Mouse (Mus musculus) cerebellum, postnatal 14 days (tissue): ENCODE data around the gene Gm9833.
"Not testable (repeated sequence)": the region's sequence is repeated elsewhere in the genome, so short reads cannot be mapped to it uniquely, and the experiment has no call there.

Experiments
- DNase-seq, 2 experiments: peaks; one replicate each; pipeline ENCODE4 v3.0.0; 2021; ENCODE audit warnings: mixed read lengths in 2 of 2

Gene Gm9833

DNA sequence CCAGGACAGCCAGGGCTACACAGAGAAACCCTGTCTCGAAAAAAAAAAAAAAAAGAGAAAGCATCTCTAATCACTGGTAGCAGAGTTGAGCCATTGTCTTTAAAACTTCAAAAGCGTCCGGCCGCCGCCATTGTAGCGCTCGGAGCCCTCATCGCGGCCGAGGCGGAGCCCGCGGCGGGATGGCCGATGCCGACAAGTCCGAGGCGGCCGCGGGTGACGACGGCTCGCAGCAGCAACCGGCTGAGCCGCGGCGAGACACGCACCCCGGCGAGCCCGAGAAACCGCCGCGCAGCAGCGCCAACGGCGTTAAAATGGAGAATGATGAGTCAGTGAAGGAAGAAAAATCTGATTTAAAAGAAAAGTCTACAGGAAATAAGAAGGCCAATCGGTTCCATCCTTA is at the start of gene Gm9833:
Gene Gm9833, plus strand, starts transcription at position 117 of the 400 bp plus-strand sequence.
- not testable (repeated sequence) for DNase-seq

DNA sequence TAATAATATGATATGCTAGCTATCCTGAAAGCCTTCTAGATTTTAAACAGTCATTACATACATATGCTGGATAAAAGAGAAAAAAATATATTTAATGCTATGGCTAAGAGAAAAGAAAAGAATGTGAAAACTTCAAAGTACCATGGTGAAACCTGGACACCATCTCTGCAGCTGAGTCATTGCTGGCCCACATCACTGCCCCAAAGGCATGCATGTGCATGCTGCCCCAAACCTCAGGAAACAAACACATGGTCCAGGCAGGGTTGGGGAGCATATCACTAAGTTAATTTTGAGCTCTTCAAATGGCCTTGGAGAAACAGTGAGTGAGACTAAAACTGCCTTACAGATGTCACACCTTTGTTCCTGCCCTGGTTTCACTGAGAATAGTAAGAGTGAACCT is 17.8 kb upstream of the Gm9833 start:
- DNase-seq, result no peak

DNA sequence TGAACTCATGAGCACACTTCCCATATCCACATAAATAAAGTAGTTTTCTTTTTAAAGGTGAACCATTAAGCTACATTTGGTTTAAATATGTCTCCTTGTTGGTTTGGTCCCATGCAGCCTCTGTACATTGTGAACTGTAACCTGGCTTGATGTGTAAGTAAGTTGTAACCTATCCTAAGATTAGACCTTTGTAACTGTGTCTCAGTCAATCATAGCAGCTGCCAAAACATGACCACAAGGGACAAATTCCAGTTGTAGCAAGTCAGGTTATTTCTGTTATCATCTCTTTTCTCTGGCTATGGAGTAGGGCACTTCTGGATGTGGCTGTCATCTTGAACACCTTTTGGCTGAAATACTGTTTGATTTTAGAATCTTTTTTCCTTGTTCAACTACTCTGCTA is 12.1 kb upstream of the Gm9833 start:
- no peak for DNase-seq

DNA sequence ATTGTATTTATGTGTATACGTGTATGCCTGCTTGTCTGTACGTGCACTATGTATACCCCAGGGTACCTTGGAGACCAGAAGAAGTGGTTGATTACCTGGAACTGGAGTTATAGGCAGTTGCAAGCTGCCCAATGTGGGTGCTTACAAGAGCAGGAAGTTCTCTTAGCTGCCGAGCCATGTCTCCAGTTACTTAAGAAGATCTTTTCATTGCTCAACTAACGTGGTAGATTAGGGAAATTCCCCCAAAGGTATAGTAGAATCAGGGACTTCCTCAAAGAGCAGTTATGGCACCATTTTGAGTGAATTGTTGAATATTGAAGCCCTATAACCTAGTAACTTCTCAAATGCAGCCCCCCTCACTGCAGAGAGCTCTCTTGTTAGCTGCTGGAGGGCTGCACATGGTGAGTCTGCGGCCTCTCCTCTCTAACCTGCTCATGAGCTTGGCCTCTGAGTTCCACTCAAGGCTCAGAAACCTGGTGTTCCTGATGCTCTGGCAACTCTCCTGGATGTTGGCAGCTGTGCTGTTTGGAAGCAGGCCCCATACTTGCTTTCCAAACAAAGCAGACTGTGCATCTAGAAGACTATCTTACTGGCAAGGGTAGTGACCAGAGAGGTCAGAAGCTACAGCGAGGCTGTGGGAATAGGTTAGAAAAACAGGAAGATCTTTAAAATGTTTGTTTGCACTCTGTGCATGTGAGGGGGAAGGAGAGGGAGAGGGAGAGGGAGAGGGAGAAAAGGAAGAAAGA is 10.6 kb upstream of the Gm9833 start:
- no peak for DNase-seq

DNA sequence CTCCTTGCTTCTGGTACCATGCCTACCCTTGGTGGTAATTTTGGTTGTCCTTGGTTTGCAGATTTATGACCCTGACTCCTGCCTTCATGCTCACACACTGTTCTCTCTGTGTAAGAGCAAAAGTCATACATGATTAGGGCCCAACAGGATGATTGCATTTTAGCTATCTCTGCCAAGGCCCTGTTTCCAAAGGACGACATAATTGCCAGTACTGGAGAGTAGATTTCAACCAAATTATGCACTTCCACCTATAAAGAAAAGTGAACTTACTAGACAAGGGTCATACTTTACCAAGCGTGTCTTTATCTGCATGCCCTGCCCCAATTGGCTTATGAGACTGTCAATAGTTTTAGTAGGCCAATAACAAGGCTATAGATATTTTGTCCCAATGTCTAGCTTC is 9.8 kb upstream of the Gm9833 start:
- DNase-seq, result no peak

DNA sequence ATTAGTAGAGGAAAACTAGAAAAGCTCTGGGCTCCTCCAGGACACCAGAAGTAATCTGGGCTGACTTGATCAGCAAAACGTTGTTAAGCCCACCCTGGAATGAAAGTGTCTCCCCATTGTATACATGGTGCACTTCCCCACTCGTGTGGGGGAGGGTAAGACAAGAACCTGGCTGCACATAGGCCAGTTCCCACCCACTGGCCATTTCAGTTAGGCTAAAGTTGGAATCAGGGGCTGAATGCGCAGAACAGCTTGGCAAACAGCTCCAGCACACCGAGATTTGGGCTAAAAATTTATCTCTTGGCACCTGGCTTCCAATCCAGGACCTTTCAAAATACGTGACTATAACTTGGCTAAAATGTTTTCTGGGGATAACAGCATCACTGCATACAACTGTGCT is 6.6 kb upstream of the Gm9833 start:
- DNase-seq, result peak in 1 of 2 experiments; percentile 19

DNA sequence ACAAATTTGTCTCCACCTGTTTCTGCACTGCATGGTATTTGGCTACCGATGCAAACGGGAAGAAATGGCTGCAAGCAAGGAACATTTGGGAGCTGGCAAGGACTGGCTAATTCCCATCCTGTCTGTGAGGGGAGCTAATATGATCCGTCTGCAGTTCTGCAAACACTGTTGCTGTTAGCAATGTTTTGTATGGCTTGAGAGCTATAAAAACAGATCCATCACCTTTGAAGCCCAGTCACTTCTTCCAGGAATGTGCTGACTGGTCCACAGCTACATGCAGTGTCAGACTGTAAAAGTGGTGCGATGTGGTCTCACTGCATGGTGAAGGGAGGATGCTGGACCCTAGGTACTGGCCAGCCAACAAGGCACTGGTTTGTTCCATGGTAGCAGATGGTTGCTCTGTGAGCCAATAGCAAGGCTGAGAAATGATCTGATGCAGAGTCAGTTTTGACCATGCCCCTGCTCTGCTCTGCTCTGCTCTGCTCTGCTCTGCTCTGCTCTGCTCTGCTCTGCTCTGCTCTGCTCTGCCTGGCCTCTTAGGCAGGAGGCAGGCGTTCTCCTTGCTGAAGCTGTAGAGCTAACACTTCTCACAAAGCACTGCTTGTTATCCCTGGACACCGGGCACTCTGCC is 5.9 kb upstream of the Gm9833 start:
- peak; percentile 66 to 81 for DNase-seq

DNA sequence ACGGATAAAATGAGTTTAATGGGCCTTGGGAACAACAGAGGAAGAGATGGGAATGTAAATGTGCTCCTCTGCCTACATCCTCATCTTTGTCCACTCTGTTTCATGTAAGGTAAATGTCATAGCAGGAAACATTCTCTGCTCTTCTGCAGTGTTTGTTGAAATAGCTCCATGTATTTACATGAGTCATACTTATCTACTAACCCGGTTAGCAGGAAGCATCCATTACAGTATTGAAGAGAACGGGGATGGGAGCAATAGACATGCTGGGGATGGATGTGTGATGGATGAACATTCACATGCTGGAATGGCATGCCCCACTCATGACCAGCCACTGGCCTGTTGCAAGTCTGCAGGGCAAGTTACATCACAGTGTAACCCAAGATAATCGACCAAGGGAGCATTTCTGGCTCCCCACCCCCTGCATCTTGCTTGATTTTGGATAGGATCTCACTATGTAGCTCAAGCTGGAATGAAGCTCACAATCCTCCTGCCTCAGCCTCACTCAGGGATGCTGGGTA is 5.3 kb upstream of the Gm9833 start:
- no peak for DNase-seq

DNA sequence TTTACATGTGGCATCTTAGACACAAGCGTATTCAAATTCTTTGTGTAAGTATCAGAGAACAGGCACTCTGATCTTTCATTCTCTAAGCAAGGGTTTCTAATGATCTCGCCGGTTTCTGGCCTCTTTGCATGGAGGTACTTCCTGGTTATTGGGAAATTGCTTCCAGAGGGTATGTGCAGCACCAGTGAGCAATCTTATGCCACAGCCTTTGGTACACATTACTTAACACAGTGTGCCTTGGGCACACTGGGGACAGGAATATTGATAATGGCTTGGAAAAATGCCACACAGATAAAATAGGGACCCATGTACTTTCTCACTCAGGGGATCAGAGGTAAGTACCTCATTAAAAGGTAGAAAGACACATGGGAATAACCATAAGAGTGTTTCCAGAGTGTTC is 3.8 kb upstream of the Gm9833 start:
- no peak for DNase-seq

DNA sequence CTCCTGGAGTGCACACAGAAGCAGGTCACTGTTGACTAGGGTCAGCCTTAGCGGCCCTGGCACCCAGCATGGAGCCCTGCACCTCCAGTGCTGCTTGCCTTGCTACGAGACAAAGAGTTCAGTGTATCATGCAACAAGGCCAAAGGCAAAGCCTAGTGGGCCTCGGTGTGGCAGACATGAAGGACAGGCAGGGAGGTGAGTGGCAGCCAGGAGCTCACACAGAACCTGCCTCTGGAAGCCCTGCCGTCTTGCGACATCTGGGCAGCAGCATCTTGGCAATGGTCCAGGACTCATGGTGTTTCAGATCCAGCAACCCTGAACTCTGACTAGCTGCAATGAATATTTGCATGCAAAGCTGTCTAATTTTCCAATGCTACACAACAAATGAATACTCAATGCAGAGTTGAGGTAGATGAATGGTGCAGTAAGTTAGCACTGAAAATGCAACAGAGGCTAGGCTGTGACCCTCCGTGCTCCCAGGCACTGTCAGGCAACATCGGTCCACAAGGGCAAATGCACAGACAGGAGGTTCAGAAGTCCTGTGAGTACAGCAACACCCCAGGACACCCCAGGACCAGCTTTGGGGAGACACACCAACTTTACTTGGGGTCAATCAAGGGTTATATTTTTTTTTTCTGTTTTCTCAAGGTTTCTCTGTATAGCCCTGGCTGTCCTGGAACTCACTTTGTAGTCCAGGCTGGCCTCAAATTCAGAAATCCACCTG is 2.4 kb upstream of the Gm9833 start:
- peak in 1 of 2 experiments; percentile 20 for DNase-seq

DNA sequence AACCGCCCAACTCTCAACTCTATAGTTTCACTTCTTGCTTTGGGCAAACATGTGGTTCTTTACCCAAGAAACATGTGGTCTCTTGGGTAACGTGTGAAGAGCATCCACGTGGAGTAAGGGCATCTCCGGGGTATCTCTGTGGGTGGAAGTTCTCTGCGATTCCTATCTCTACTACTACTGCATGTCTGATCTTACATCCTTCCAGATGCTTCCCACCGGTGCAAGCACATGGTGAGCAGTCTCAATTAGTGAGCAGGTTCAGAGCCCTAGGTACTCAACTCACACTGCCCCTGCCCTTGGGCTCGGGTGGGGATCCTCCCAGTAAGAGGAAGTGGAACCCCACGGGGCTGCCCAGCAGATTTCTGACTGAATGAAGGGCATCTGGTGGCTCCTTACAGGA is 399 bp upstream of the Gm9833 start:
- no peak for DNase-seq

DNA sequence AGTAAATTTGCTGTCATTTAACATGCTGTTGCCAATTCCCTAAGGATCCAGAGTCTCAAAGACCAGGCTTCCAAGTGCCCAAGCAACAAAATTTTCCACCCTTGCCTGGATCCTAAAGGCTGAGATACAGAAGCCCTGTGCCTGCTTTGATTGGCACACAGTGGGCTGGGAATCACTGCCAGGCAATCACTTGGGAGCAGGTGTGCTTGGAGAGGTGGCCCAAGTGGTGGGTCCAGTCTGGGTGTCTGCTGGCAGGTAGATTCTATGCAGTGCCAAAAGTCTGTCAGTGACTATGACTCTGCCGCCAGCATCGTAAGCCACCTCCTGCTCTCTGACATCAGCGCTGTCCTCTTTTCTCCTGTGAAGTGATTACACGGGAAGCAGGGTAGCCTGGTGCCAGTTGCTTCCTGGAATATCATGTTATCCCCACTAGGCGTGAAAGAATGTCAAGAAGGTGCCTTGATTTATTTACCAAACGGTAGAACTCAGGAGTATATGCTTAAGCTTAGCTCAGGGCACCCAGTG is 3.8 kb downstream of the Gm9833 start:
- peak; percentile 81 to 83 for DNase-seq

DNA sequence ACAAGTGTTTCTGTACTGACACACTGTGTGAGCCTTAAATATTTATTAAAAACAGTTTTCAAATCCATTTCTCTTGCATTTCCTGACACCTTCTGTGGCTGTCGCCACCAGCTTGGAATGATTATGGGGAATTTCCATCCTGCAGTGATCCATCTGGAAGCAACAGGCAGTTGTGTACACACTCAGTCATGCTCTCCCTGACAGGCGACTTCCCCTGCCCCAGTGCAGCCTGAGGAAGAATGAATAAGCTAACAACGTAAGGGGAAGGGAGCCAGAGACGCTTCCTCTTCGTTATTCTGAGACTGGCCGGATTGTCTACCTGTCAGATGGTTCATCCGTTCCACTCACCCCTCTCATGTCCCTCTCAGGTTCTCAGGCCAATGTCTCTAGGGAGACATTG is 4.6 kb downstream of the Gm9833 start:
- no peak for DNase-seq

DNA sequence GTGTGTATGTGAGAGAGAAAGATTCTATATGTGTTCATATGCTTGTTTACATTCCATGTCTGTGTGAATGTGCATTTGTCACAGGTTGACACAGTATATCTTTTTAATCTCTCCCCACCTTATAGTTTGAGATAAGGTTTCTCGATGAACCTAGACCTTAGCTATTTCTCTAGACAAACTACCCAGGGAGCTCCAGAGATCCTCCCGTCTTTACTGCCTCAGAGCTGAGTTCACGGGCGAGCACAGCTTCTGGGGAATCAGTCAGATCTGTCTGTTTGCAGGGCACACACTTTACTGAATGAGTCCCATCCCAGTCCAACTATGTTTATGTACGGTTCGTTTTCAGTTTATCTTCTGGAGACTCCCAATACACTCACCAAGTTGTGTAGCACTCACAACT is 5.0 kb downstream of the Gm9833 start:
- DNase-seq, result no peak

DNA sequence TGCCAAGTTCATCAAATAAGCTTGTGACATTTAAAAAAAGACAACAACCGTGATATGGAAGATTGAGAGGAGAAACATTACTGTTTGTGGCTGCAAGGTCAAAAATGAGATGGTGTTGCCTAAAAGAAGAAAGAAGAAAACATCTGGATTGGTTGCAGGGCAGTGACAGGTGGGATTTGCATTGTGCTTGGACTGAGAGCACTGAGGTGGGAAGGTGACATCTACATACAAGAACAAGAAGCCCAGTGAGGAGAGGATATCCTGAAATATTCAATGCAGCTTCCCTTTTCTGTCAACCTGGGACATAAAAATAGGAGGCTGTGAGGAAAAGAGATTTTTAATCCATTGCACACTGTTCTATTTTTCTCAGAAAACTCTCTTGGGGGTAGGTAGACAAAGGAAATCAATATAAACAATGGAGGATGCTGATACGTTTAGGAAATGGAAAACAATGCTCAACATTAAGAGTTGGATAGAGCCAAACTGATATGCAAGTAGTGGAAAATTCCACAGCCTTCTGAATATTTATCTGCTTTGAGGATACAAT is 7.2 kb downstream of the Gm9833 start:
- no peak for DNase-seq

DNA sequence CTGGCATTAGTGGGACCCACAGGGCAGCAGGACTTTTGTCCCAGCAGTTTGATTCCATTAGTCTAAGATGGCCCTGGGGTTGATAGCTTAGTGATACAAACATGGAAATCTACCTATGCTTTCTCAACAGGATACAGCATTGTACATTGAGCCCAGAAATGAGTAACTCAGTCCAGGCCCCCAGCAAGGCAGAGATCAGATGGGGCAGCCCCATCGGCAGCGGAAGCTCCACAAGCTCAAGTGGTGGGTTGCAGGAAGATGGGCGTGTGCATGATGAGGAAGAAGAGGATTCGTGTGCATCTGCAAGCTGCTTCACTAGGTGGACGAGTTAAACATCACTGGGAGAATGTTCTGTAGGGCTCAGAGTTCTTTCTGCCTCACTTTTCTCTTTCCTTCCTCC is 11.8 kb downstream of the Gm9833 start:
- DNase-seq, result no peak

DNA sequence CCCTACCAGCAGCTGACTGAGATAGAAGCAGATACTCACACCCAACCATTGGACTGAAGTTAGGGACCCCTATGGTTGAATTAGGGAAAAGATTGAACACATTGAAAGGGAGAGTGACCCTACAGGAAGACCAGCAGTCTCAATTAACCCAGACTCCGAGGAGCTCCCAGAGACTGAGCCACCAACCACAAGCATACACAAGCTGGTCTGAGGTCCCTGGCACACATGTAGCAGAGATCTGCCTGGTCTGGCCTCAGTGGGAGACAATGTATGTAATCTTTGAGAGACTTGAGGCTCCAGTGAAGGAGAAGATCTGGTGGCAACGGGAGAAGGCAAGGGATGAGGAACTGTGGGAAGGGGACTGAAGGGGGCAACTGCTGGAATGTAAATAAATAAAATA is 23.7 kb downstream of the Gm9833 start:
- DNase-seq, result no peak

DNA sequence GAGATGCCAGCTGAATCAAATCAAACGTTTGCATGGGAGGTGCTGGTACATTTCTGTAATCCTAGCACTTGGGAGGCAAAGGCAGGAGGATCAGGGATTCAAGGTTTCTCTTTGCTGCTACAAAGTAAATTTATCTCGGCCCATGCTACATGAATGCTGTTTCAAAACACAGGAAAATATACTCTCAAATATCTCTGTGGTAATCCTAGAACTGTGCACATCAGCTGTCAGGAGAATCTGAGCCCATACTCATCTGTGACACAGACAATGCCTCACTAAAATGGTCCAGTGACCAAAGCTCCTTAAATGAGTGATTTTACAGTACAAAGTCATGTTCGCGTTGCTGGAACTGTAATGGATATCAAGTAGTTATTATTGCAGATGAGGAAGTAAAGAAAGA is 24.3 kb downstream of the Gm9833 start:
- DNase-seq, result no peak

DNA sequence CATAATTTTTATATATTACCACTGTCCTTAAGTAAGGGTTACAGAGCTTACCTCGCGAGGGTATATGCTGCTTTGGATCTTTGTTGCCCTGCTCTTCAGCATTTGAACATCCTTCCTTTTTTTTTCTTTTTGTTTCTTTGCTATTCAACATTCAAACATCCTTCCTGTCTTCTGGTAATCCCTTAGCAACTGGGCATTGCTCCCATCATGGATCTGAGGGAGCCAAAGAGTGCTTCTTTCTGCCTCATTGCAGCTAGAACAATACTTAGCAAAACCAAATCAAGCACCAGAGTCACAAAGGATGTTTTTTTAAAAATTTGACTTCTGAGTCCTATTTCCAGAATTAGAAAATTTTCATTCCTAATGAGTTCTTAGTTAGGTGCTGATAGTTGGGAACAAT is 24.8 kb downstream of the Gm9833 start:
- peak; percentile 22 to 38 for DNase-seq

DNA sequence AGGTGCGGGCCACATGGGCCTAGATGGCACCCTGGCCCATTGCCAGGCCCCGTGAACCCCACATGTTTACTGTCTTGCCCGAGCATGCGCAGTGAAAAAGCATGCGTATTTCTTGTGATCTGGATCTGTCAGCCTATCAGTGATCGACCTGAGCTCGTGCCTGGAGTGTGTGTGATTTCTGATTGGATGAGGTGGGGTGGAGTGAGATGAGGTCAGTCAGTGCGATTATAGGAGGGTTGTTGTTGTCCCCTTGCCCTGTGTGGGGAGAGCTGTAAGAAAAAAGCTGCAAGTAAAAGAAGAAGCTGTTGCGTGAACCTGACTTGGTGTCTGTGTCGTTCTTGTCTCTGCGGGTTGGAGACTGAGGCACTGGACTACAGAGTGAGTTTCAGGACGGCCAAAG is 28.6 kb downstream of the Gm9833 start:
- no peak for DNase-seq

DNA sequence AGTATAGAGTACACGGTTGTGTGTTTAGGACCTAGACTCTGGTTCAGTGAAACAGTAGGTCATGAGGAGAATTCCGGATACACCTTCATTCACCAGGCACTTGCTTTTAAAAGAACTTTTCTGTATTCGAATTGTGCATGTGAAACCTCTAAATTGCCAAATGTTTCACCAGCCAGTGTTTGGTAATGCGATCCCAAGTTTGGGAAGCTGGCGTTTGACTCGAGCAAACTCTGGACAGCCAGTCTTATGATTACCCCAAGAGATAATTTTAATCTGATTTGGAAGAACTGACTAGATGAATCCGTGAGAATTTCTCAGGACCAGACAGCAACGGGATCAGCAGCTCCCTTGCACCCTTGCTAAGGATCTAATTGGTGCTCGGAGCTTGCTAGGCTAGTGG is 33.3 kb downstream of the Gm9833 start:
- no peak for DNase-seq

DNA sequence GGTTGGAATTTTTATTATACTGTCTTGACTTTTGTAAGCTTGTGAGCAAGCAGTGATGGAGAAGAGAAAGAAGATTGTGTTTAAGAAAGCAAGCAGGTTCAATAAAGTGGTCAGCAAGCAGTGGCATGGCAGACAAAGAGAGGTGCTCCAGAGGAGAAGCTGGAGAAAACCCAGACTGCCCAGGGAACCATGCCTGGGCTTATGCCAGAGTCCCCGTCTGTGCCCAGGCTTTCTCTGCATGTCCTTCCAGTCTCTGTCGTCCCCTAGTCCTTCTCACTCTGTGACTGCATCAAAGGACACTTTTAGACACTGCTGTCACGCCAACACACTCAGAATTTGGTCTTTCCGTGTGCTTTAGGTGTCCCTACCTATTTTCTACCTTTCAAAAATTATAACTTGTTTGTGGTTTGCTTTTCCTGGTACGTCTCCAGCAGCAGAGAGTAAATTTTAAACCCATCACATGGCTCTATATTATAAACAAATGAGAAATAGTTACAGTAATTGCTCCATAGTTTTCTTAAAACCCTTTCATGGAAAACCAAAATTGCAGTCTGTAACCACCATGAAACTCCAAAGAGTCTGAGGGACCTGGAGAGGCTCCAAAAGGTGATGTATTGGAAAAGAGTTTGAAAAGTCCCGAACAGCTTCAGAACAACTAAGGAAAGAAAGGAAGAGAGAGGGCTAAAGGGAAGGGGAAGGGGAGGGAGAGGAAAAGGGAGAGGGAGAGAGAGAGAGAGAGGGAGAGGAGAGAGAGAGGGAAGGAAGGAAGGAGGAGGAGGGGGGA is 34.2 kb downstream of the Gm9833 start:
- peak; percentile 21 to 32 for DNase-seq
